Mouse (Mus musculus): Measurements from ENCODE around the gene Tmprss4. TPM values are rescaled to one million over a fixed set of nuclear protein-coding genes. Genes with fewer than 3 reads are reported as not detected.

Tmprss4 gene
- polyA plus RNA-seq (2015; fragmentation: Nextera tagmentation; extraction: Ambion mirVana): not detected in 2 replicates

DNA sequence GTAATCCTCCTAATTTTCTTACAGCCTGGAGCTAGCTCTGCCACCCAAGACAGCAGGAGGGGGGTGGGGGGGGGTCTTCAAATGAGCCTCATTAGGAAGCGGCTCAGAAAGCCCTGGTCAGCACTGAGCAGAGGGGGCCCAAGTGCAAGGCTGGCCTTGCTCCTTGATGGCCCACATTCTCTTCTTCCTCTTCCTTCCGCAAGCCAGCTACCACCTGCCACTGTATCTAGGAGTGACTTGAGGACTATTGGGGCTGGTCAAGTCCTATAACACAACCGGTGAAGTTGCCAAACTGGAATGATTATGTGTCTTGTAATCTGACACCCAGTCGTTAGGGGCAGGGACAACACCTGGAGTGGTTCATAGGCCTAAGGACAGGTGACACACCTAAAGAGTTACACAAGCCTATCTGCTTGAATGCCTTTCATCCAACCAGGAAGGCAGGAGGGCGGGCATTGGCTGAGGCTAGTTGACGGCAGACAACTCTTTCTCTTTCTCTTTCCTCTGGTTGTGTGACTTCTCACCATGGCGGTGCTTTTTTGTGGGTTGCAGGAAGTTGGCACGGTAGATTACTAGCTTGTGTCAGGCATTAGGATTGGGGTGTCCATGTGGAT is at the start of gene Tmprss4:
Gene Tmprss4 (minus strand): TSS at position 296 of the 614 bp plus-strand sequence.
- no peak within 1 kb of the TSS for H3K4me3 ChIP-seq
- 90% methylated on average over 8 of the region's 8 CpGs for WGBS
- H3K9me3 ChIP-seq: no peaks in the 10 kb centered on the region
- no peaks in the 10 kb centered on the region for H3K27me3 ChIP-seq
- no peaks in the 10 kb centered on the region for H3K36me3 ChIP-seq
- no peak within 1 kb of the TSS for H3K9ac ChIP-seq
- H3K27ac ChIP-seq: no peak within 1 kb of the TSS
- ATAC-seq (ENCODE audit: low FRiP score): no peak
- H3K4me1 ChIP-seq (replicated peaks): no peaks in the 10 kb centered on the region
- no peak within 1 kb of the TSS for H3K4me2 ChIP-seq

DNA sequence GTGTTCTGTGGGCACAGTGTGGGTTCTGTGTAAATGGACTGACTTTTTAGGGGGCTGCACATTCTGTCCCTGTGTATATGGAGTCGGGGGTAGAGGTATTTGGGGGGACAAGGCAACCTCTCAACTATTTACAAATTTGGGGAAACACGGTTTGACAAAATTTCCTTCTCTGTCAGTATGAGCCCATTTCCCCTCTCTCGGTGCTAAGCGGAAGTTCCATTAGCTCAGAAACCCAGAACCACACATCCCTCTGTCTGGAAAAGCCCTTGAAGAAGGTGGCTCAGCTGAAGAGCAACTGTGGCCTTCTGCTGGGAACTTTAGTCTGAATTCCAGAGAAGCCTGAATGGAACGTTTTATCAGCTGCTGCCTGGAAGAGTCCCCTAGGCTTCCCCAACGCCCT is 48.5 kb upstream of the Tmprss4 start:
- no peak overlapping the region for H3K4me2 ChIP-seq
- no peak overlapping the region for H3K9ac ChIP-seq
- no peaks in the 10 kb centered on the region for H3K4me1 ChIP-seq (replicated peaks)
- ATAC-seq (ENCODE audit: low FRiP score): no peak
- no peak overlapping the region for H3K27ac ChIP-seq
- no peaks in the 10 kb centered on the region for H3K36me3 ChIP-seq
- 85% methylated on average over 6 of the region's 6 CpGs for WGBS
- no peak overlapping the region for H3K4me3 ChIP-seq
- no peaks in the 10 kb centered on the region for H3K27me3 ChIP-seq
- no peaks in the 10 kb centered on the region for H3K9me3 ChIP-seq

DNA sequence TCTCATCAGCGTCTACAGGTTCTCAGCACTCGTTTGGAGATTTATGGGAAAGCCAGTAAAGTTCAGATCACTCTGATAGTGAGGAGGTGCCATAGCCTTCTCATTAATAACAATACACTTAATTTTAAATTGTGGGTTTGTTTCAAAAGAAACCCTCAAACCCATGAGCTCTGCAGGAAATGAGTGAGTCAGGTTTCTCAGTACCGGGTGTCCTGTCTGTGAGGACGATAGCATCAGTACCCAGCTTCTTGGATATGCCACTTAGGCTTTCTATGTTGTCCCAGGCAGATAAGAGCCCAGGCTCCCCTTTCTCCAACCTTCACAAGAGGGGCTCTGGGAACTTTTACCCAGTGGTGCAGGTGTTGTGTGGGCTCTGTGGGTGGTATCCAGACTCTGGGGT is 48.1 kb upstream of the Tmprss4 start:
- Histone ChIP-seq H3K9me3 (no peaks in the 10 kb centered on the region), H3K27ac (no peak overlapping the region), H3K4me2 (no peak overlapping the region), H3K27me3 (no peaks in the 10 kb centered on the region), H3K9ac (no peak overlapping the region), H3K36me3 (no peaks in the 10 kb centered on the region), H3K4me3 (no peak overlapping the region), H3K4me1 (replicated peaks) (no peaks in the 10 kb centered on the region)
- WGBS: 84% methylated on average over 4 of the region's 4 CpGs
- ATAC-seq (ENCODE audit: low FRiP score): no peak

DNA sequence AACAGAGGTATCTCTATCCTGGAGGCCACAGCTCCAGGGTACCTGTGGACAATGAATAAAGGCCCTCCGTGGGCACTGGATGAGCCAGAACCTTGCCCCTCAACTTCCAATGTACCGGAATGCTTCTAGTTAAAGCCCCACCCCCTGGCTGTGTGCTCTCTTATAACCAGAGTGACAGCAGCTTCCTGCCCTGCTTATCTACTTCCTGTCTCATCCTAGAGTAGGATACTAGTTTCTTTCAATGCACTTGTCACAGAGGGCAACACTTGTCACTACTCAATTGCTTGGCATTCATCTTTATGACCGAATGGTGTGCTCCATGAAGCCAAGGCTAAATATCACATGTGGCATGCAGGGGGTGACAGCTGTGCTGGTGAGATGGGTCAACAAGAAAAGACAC is 47.4 kb upstream of the Tmprss4 start:
- Histone ChIP-seq H3K9ac (no peak overlapping the region), H3K4me3 (no peak overlapping the region), H3K27ac (no peak overlapping the region), H3K27me3 (no peaks in the 10 kb centered on the region), H3K4me2 (no peak overlapping the region), H3K4me1 (replicated peaks) (no peaks in the 10 kb centered on the region), H3K36me3 (no peaks in the 10 kb centered on the region), H3K9me3 (no peaks in the 10 kb centered on the region)
- ATAC-seq (ENCODE audit: low FRiP score): no peak
- 79% methylated on average over 3 of the region's 3 CpGs for WGBS

DNA sequence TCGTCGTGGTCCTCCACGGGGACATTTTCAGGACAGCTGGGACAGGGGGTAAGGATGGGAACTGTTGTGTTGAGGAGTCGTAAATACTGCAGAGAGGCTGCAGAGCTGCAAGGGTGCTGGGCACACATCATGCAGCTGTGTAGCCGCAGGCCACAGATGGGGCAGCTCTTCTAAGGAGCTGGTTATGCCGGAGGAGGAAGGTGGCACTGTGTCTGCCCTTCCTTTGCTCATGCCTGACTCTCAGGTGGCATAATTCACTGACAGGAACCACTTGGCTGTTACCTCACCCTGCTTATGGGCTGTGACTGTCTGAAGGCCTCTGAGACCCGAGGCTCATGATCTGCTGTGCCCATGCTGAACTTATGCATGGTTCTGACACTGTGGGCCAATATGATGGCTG is 46.4 kb upstream of the Tmprss4 start:
- H3K27ac ChIP-seq: no peak overlapping the region
- WGBS: 91% methylated on average over 7 of the region's 7 CpGs

DNA sequence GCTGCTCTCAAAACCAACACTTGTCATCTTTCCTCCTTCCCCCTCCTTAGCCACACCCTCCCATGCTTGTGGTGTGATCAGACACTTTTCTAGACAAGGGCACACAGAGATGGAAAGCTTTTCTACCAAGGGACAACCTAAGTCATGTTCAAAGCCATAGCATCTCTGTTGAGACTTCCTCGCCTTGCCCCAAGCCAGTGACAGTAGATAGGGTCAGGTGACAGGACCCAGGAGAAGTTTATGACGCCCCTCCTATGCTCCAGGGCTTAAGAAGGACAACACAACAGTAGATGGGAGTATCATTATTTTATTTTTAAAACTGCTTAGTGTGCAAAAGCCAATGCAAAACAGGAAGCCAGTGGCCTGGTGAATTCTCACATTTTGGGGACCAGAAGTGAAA is 43.6 kb upstream of the Tmprss4 start:
- Histone ChIP-seq H3K27ac (no peak overlapping the region), H3K4me1 (replicated peaks) (no peaks in the 10 kb centered on the region), H3K27me3 (no peaks in the 10 kb centered on the region), H3K4me3 (no peak overlapping the region), H3K9me3 (no peaks in the 10 kb centered on the region), H3K9ac (no peak overlapping the region), H3K4me2 (no peak overlapping the region), H3K36me3 (no peaks in the 10 kb centered on the region)
- WGBS: 85% methylated on average over 2 of the region's 2 CpGs
- no peak for ATAC-seq (ENCODE audit: low FRiP score)

More for the DNA sequence above, 46.4 kb upstream of the Tmprss4 start:
- H3K27me3 ChIP-seq: no peaks in the 10 kb centered on the region
- H3K36me3 ChIP-seq: no peaks in the 10 kb centered on the region
- H3K4me2 ChIP-seq: no peak overlapping the region
- H3K9me3 ChIP-seq: no peaks in the 10 kb centered on the region
- no peaks in the 10 kb centered on the region for H3K4me1 ChIP-seq (replicated peaks)
- no peak overlapping the region for H3K9ac ChIP-seq
- ATAC-seq (ENCODE audit: low FRiP score): no peak
- no peak overlapping the region for H3K4me3 ChIP-seq

DNA sequence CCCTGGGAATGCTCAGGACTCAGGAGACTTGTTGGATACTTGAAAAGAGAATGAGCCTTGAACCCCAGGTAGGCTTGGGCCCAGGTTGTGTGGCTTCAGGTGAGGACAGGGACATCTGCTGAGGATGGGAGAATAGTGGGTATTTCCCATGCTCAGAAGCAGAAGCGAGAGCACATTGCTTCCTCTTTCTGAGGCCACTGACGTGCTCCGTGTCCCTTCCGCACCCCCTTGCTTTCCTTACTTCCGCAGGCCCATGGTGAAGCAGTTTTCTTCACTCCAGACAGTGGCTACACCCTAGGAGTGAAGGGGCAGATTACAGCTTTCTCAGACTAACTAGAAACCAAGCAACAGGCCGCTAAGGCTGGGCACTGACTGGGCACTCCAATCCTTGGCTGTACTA is 42.2 kb upstream of the Tmprss4 start:
- Histone ChIP-seq H3K36me3 (no peaks in the 10 kb centered on the region), H3K4me3 (no peak overlapping the region), H3K4me1 (replicated peaks) (no peaks in the 10 kb centered on the region), H3K9ac (no peak overlapping the region), H3K27me3 (no peaks in the 10 kb centered on the region), H3K27ac (no peak overlapping the region), H3K4me2 (no peak overlapping the region), H3K9me3 (no peaks in the 10 kb centered on the region)
- no peak for ATAC-seq (ENCODE audit: low FRiP score)
- 85% methylated on average over 6 of the region's 6 CpGs for WGBS

DNA sequence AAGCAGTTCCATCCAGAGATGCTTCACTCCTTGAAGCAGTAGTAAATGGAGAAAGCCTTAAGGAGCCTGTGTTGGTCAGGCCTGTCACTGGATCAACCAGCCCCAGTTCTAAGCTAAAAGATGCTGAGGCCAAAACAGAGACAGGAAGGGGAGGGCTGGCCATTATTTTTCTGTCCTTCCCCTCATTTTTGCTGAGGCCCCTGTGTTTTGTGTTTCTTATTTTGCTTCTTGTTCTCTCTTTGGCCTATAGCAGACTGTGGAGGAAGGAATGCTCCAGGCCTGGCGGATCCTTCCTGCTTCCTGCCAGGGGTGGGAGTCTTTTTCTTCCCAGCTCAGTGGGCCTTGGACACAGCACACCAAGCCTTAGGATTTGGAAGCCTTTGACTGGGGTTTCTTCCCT is 41.5 kb upstream of the Tmprss4 start:
- no peak overlapping the region for H3K27ac ChIP-seq
- H3K4me1 ChIP-seq (replicated peaks): no peaks in the 10 kb centered on the region
- no peak overlapping the region for H3K9ac ChIP-seq
- H3K4me2 ChIP-seq: no peak overlapping the region
- H3K4me3 ChIP-seq: no peak overlapping the region
- no peaks in the 10 kb centered on the region for H3K9me3 ChIP-seq
- H3K36me3 ChIP-seq: no peaks in the 10 kb centered on the region
- no peak for ATAC-seq (ENCODE audit: low FRiP score)
- no peaks in the 10 kb centered on the region for H3K27me3 ChIP-seq
- WGBS: 100% methylated on average over 1 of the region's 1 CpGs

DNA sequence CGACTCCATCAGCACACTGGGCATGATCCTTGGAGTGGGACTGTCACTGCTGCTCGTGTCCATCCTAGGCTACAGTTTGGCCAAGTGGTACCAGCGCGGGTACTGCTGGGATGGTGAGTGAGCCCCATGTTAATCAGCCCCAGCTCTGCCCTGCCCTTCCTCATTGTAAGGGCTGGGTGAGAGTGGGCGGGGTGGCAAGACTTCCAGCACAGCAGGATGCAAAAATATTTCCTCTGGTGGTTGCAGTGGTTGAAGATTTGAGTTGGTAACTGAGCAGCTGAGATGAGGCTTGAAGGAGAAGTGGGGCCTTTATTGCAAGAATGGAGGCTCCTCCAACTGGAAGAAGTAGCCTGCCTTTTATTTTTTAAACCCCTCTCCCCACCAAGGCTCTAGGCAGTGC is 37.5 kb upstream of the Tmprss4 start:
- no peak overlapping the region for H3K27ac ChIP-seq
- no peaks in the 10 kb centered on the region for H3K27me3 ChIP-seq
- 80% methylated on average over 5 of the region's 5 CpGs for WGBS
- no peaks in the 10 kb centered on the region for H3K9me3 ChIP-seq
- no peak overlapping the region for H3K4me2 ChIP-seq
- no peak for ATAC-seq (ENCODE audit: low FRiP score)
- H3K9ac ChIP-seq: no peak overlapping the region
- no peaks in the 10 kb centered on the region for H3K36me3 ChIP-seq
- H3K4me3 ChIP-seq: no peak overlapping the region
- H3K4me1 ChIP-seq (replicated peaks): no peaks in the 10 kb centered on the region

DNA sequence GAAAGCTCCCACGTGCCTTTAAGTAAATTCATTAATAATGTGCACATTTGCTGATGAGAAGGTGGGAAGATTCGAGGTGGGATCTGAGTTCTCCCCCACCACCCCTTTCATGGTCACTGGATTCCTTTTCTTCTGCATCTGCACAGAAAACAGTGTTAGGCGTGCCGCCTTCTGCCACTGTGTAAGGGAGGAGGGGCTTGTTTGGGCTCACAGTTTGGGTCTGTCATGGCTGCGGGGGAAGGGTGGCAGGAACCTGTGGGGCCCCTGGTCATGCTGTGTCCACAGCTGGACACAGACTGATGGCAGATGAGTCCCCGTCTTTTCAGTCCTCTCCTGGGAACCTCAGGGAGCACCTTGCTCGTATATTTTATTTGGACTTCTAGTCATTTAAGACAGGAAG is 32.9 kb upstream of the Tmprss4 start:
- Histone ChIP-seq H3K4me3 (no peak overlapping the region), H3K4me1 (replicated peaks) (no peaks in the 10 kb centered on the region), H3K4me2 (no peak overlapping the region), H3K36me3 (no peaks in the 10 kb centered on the region), H3K9me3 (no peaks in the 10 kb centered on the region), H3K27me3 (no peaks in the 10 kb centered on the region), H3K27ac (no peak overlapping the region), H3K9ac (no peak overlapping the region)
- 41% methylated on average over 7 of the region's 7 CpGs for WGBS
- ATAC-seq (ENCODE audit: low FRiP score): no peak

DNA sequence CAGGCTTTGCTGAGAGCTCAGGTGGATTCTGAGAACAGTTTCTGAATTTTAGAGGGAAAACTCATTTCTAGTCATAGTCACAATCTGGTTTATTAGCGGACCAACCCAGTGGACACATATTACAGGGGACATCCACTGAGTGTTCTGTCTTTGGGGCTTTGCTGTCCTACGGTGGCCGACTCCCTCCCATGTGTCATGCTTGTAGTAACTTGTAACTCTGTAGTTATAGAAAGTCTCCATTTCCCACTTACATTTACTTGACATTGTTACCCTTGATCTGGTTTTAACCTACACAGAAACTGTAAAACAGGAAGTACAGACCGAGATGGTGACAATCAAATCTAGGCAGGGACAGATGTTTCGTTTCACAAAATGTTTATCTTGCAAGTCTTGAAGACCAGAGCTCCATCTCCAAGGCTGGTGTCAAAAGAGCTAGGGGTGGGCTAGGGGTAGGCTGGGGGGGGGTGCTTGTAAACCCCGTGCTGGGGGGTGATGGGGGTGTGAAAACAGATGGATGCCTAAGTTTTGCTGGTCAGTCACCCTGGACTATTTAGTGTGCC is 31.9 kb upstream of the Tmprss4 start:
- Histone ChIP-seq H3K4me1 (replicated peaks) (no peaks in the 10 kb centered on the region), H3K9me3 (no peaks in the 10 kb centered on the region), H3K36me3 (no peaks in the 10 kb centered on the region), H3K9ac (no peak overlapping the region), H3K27me3 (no peaks in the 10 kb centered on the region), H3K27ac (no peak overlapping the region), H3K4me2 (no peak overlapping the region), H3K4me3 (no peak overlapping the region)
- 88% methylated on average over 6 of the region's 6 CpGs for WGBS
- no peak for ATAC-seq (ENCODE audit: low FRiP score)

DNA sequence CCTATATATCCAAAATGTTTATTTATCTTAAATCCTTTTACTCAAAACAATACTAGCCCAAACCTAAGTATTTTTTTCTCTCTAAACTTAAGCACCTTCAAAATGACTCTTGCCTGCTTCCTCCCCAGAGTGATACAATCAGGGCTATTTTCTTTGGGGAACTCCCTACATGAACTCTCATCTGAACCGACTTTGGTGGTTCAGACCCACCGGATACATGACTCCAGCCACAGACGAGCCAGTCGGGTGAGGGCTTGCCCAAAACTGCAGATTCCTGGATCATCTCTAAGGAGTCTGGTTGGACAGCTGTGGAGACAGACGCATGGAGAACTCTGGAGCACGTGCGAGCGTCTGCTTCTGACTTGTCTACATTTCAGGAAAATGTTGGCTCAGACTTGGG is 25.5 kb upstream of the Tmprss4 start:
- Histone ChIP-seq H3K9me3 (no peaks in the 10 kb centered on the region), H3K27ac (no peak overlapping the region), H3K27me3 (no peaks in the 10 kb centered on the region), H3K9ac (no peak overlapping the region), H3K36me3 (no peaks in the 10 kb centered on the region), H3K4me2 (no peak overlapping the region), H3K4me3 (no peak overlapping the region), H3K4me1 (replicated peaks) (no peaks in the 10 kb centered on the region)
- 86% methylated on average over 8 of the region's 8 CpGs for WGBS
- ATAC-seq (ENCODE audit: low FRiP score): no peak

DNA sequence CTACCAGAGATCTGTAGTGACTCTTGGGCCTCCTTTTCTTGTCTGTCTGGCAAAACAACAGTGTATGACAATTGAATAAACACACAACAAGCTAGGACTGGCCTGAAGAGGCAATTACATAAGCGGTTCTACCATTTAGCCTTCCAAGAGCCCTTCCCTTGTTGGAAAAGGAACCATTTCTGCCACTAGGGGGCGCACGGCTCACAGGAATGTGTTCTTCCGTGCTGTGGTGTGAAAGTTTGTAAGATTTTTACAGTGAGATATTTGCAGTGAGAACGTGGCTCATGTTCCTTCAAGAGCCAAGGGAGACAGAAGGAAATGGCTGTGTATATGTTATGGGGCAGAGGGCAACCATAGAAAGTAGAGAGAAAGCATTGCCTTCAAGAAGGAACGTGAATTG is 17.7 kb upstream of the Tmprss4 start:
- 19% methylated on average over 6 of the region's 6 CpGs for WGBS
- H3K9ac ChIP-seq: no peak overlapping the region
- no peaks in the 10 kb centered on the region for H3K4me1 ChIP-seq (replicated peaks)
- H3K27ac ChIP-seq: no peak overlapping the region
- no peak overlapping the region for H3K4me2 ChIP-seq
- no peaks in the 10 kb centered on the region for H3K27me3 ChIP-seq
- no peak for ATAC-seq (ENCODE audit: low FRiP score)
- no peaks in the 10 kb centered on the region for H3K36me3 ChIP-seq
- H3K4me3 ChIP-seq: no peak overlapping the region
- H3K9me3 ChIP-seq: no peaks in the 10 kb centered on the region

All from hindbrain, embryonic 13.5 days (tissue).